Mouse (Mus musculus): Measurements from ENCODE around the gene Hectd1. TPM values are rescaled to one million over a fixed set of nuclear protein-coding genes. Genes with fewer than 3 reads are reported as not detected.

Hectd1 gene
- polyA plus RNA-seq, 2 experiments = 35.8 to 44.0 TPM

- Histone ChIP-seq H3K9ac (ENCODE audit: low read depth, low read length, severe bottlenecking) (no peak overlapping the region), H3K36me3 (ENCODE audit: control insufficient read depth, insufficient read depth, low read length) (no peaks in the 10 kb centered on the region), H3K4me2 (replicated peaks; ENCODE audit: low read depth, low read length, severe bottlenecking) (no peak overlapping the region), H3K4me3 (replicated peaks; ENCODE audit: low read length) (no peak overlapping the region), H3K27ac (replicated peaks; ENCODE audit: low read depth, low read length) (no peak overlapping the region), H3K27me3 (ENCODE audit: control insufficient read depth, insufficient read depth, low read length) (no peaks in the 10 kb centered on the region), H3K4me1 (ENCODE audit: control insufficient read depth, insufficient read depth, low read length) (peaks cover 7% of the 10 kb centered on the region), H3K9me3 (ENCODE audit: control insufficient read depth, low read length) (no peaks in the 10 kb centered on the region)
- DNase-seq (ENCODE audit: low spot score) (peak; percentile 52), ATAC-seq (ENCODE audit: low FRiP score, low read depth) (peak; percentile 67; the same call in 1 of the 2 replicates)
- WGBS = 57% methylated on average over 4 of the region's 4 CpGs
- TF ChIP-seq POLR2A (IDR thresholded peaks at IDR 0.05; ENCODE audit: borderline replicate concordance, extremely low read depth, insufficient read depth, insufficient read length) = no peak
Observed at GRCm38 (mm10) chr12:51865790-51866179, 36.4 kb upstream of the Hectd1 start.

- WGBS = 50% methylated on average over 9 of the region's 9 CpGs
- Histone ChIP-seq H3K4me3 (replicated peaks; ENCODE audit: low read length) (no peak overlapping the region), H3K9me3 (ENCODE audit: control insufficient read depth, low read length) (no peaks in the 10 kb centered on the region), H3K9ac (ENCODE audit: low read depth, low read length, severe bottlenecking) (no peak overlapping the region), H3K4me2 (replicated peaks; ENCODE audit: low read depth, low read length, severe bottlenecking) (no peak overlapping the region), H3K27me3 (ENCODE audit: control insufficient read depth, insufficient read depth, low read length) (no peaks in the 10 kb centered on the region), H3K4me1 (ENCODE audit: control insufficient read depth, insufficient read depth, low read length) (peaks cover 7% of the 10 kb centered on the region), H3K27ac (replicated peaks; ENCODE audit: low read depth, low read length) (no peak overlapping the region), H3K36me3 (ENCODE audit: control insufficient read depth, insufficient read depth, low read length) (no peaks in the 10 kb centered on the region)
- peak; percentile 21; the same call in 1 of the 2 replicates for ATAC-seq (ENCODE audit: low FRiP score, low read depth)
- TF ChIP-seq POLR2A (IDR thresholded peaks at IDR 0.05; ENCODE audit: borderline replicate concordance, extremely low read depth, insufficient read depth, insufficient read length) = no peak
- DNase-seq (ENCODE audit: low spot score) = no peak
Observed at GRCm38 (mm10) chr12:51865061-51865789, 35.9 kb upstream of the Hectd1 start.

- H3K9ac ChIP-seq (ENCODE audit: low read depth, low read length, severe bottlenecking) = no peak overlapping the region
- no peaks in the 10 kb centered on the region for H3K9me3 ChIP-seq (ENCODE audit: control insufficient read depth, low read length)
- no peaks in the 10 kb centered on the region for H3K27me3 ChIP-seq (ENCODE audit: control insufficient read depth, insufficient read depth, low read length)
- H3K27ac ChIP-seq (replicated peaks; ENCODE audit: low read depth, low read length) = no peak overlapping the region
- H3K4me2 ChIP-seq (replicated peaks; ENCODE audit: low read depth, low read length, severe bottlenecking) = no peak overlapping the region
- no peak for ATAC-seq (ENCODE audit: low FRiP score, low read depth)
- 82% methylated on average over 14 of the region's 14 CpGs for WGBS
- no peak for TF ChIP-seq POLR2A (IDR thresholded peaks at IDR 0.05; ENCODE audit: borderline replicate concordance, extremely low read depth, insufficient read depth, insufficient read length)
- no peak for DNase-seq (ENCODE audit: low spot score)
- H3K4me3 ChIP-seq (replicated peaks; ENCODE audit: low read length) = no peak overlapping the region
- H3K36me3 ChIP-seq (ENCODE audit: control insufficient read depth, insufficient read depth, low read length) = no peaks in the 10 kb centered on the region
- peaks cover 7% of the 10 kb centered on the region for H3K4me1 ChIP-seq (ENCODE audit: control insufficient read depth, insufficient read depth, low read length)
Observed at GRCm38 (mm10) chr12:51863116-51864002, 34.0 kb upstream of the Hectd1 start.

- DNase-seq (ENCODE audit: low spot score) = no peak
- no peaks in the 10 kb centered on the region for H3K27me3 ChIP-seq (ENCODE audit: control insufficient read depth, insufficient read depth, low read length)
- no peak overlapping the region for H3K27ac ChIP-seq (replicated peaks; ENCODE audit: low read depth, low read length)
- TF ChIP-seq POLR2A (IDR thresholded peaks at IDR 0.05; ENCODE audit: borderline replicate concordance, extremely low read depth, insufficient read depth, insufficient read length) = no peak
- no peak overlapping the region for H3K4me2 ChIP-seq (replicated peaks; ENCODE audit: low read depth, low read length, severe bottlenecking)
- H3K4me1 ChIP-seq (ENCODE audit: control insufficient read depth, insufficient read depth, low read length) = no peaks in the 10 kb centered on the region
- WGBS = 63% methylated on average over 13 of the region's 13 CpGs
- no peaks in the 10 kb centered on the region for H3K36me3 ChIP-seq (ENCODE audit: control insufficient read depth, insufficient read depth, low read length)
- ATAC-seq (ENCODE audit: low FRiP score, low read depth) = no peak
- no peak overlapping the region for H3K9ac ChIP-seq (ENCODE audit: low read depth, low read length, severe bottlenecking)
- no peaks in the 10 kb centered on the region for H3K9me3 ChIP-seq (ENCODE audit: control insufficient read depth, low read length)
- no peak overlapping the region for H3K4me3 ChIP-seq (replicated peaks; ENCODE audit: low read length)
Observed at GRCm38 (mm10) chr12:51858134-51859028, 29.0 kb upstream of the Hectd1 start.
